In genomic region chr15:89429352-89430221, GRCm38 (mm10) we compare ENCODE assay signal across 8 mouse cellular contexts. TPM values are rescaled to one million over a fixed set of nuclear protein-coding genes. Genes with fewer than 3 reads are reported as not detected.
DNase-seq lines count a peak whose midpoint lies in the region; ATAC-seq and TF ChIP-seq lines count a peak whose summit lies in the region.

C730034F03Rik (plus strand) TSS chr15:89429589.
Gm44502 (minus strand) TSS chr15:89429696.
Chkb (minus strand) TSS chr15:89429908.

- TF ChIP-seq POLR2A in brain, embryonic 14.5 days (IDR thresholded peaks at IDR 0.05; ENCODE audit: borderline replicate concordance, extremely low read depth, insufficient read depth, insufficient read length, poor library complexity, severe bottlenecking) = peak; percentile 41; the same call in 1 of the 2 replicates
- no peak; the same call in none of the 2 replicates for TF ChIP-seq POLR2A in liver, adult 2 months (IDR thresholded peaks at IDR 0.05; ENCODE audit: extremely low read depth, insufficient read depth, low read length)
- TF ChIP-seq POLR2A in myocyte (IDR thresholded peaks at IDR 0.05; ENCODE audit: insufficient read length, low read depth) = peak; percentile 75

- H3ac ChIP-seq in C2C12 (ENCODE audit: control insufficient read depth, insufficient read length, low read depth) = peak within 1 kb of the TSS; percentile 90
- peak within 1 kb of the TSS; percentile 2 for H3ac ChIP-seq in myocyte (ENCODE audit: control insufficient read depth, insufficient read length)

- peaks cover 51% of the 10 kb centered on the region for H3K4me1 ChIP-seq in erythroblast, embryonic 14.5 days (ENCODE audit: control insufficient read depth)
- H3K4me1 ChIP-seq in heart, embryonic 11.5 days (ENCODE audit: control insufficient read depth, insufficient read depth, low read length) = peaks cover 19% of the 10 kb centered on the region
- peaks cover 17% of the 10 kb centered on the region for H3K4me1 ChIP-seq in kidney, embryonic 16.5 days (ENCODE audit: insufficient read depth, low read length)
- H3K4me1 ChIP-seq in liver, adult 2 months (ENCODE audit: control insufficient read depth, insufficient read depth, low read length) = peaks cover 16% of the 10 kb centered on the region

- peak; percentile 90 for ATAC-seq in heart, embryonic 11.5 days (replicated peaks; ENCODE audit: insufficient number of reproducible peaks, low FRiP score, low TSS enrichment)
- ATAC-seq in kidney, embryonic 16.5 days (ENCODE audit: low FRiP score, low TSS enrichment) = peak; percentile 94

- peak within 1 kb of the TSS; percentile 97 for H3K27ac ChIP-seq in heart, embryonic 11.5 days (ENCODE audit: low read depth, low read length)
- peak within 1 kb of the TSS; percentile 98 for H3K27ac ChIP-seq in kidney, embryonic 16.5 days (ENCODE audit: low read length)
- H3K27ac ChIP-seq in liver, adult 2 months (replicated peaks; ENCODE audit: insufficient read depth, low read depth, low read length) = peak within 1 kb of the TSS; percentile 96

- peak within 1 kb of the TSS; percentile 89 for H3K4me2 ChIP-seq in heart, embryonic 11.5 days
- H3K4me2 ChIP-seq in kidney, embryonic 16.5 days (replicated peaks; ENCODE audit: low read depth, low read length) = peak within 1 kb of the TSS; percentile 70
- peak within 1 kb of the TSS; percentile 99 for H3K4me2 ChIP-seq in myocyte (ENCODE audit: low read depth)

- H3K4me3 ChIP-seq in C2C12 (ENCODE audit: insufficient read depth, poor library complexity, severe bottlenecking) = peak within 1 kb of the TSS; percentile 98
- peak within 1 kb of the TSS; percentile 97 for H3K4me3 ChIP-seq in erythroblast, embryonic 14.5 days (replicated peaks)
- H3K4me3 ChIP-seq in heart, embryonic 11.5 days (ENCODE audit: low read depth, low read length) = peak within 1 kb of the TSS; percentile 83
- peak within 1 kb of the TSS; percentile 90 for H3K4me3 ChIP-seq in kidney, embryonic 16.5 days (ENCODE audit: low read length)
- peak within 1 kb of the TSS; percentile 83 for H3K4me3 ChIP-seq in liver, adult 2 months (ENCODE audit: insufficient read depth, low read depth, low read length)
- H3K4me3 ChIP-seq in myocyte = peak within 1 kb of the TSS; percentile 89

- under 1% methylated on average over 70 of the region's 70 CpGs for WGBS in heart, embryonic 11.5 days (ENCODE audit: insufficient replicate concordance)
- WGBS in kidney, embryonic 16.5 days = under 1% methylated on average over 69 of the region's 70 CpGs
- under 1% methylated on average over 70 of the region's 70 CpGs for WGBS in liver, adult 2 months

- peak within 1 kb of the TSS; percentile 92 for H3K9ac ChIP-seq in heart, embryonic 11.5 days (ENCODE audit: low read depth, low read length)
- H3K9ac ChIP-seq in kidney, embryonic 16.5 days (replicated peaks; ENCODE audit: low read length) = peak within 1 kb of the TSS; percentile 87
- H3K9ac ChIP-seq in liver, adult 2 months (ENCODE audit: low read depth, low read length) = peak within 1 kb of the TSS; percentile 86

- peak; percentile 98 for DNase-seq in brain, embryonic 14.5 days (ENCODE audit: low read depth)
- peak; percentile 98 for DNase-seq in liver, adult 2 months (ENCODE audit: extremely low read depth, low read depth, low spot score)
- peak; percentile 95 for DNase-seq in splenic B cell, adult 2 months (ENCODE audit: low read depth, low spot score)

- H3K9me3 ChIP-seq in erythroblast, embryonic 14.5 days (ENCODE audit: control insufficient read depth, low read length) = no peaks in the 10 kb centered on the region
- H3K9me3 ChIP-seq in heart, embryonic 11.5 days (replicated peaks; ENCODE audit: control insufficient read depth, low read length) = no peaks in the 10 kb centered on the region
- H3K9me3 ChIP-seq in kidney, embryonic 16.5 days (ENCODE audit: low read length) = no peaks in the 10 kb centered on the region

- no peaks in the 10 kb centered on the region for H3K27me3 ChIP-seq in C2C12 (ENCODE audit: control insufficient read depth, insufficient read depth, insufficient read length)
- H3K27me3 ChIP-seq in erythroblast, embryonic 14.5 days (ENCODE audit: control insufficient read depth) = no peaks in the 10 kb centered on the region
- no peaks in the 10 kb centered on the region for H3K27me3 ChIP-seq in heart, embryonic 11.5 days (ENCODE audit: control insufficient read depth, insufficient read depth, low read length)
- H3K27me3 ChIP-seq in kidney, embryonic 16.5 days (ENCODE audit: insufficient read depth, low read length) = no peaks in the 10 kb centered on the region
- H3K27me3 ChIP-seq in liver, adult 2 months (ENCODE audit: control insufficient read depth, insufficient read depth, low read length) = no peaks in the 10 kb centered on the region
- no peaks in the 10 kb centered on the region for H3K27me3 ChIP-seq in myocyte (ENCODE audit: control insufficient read depth, insufficient read depth, insufficient read length)
- H3K27me3 ChIP-seq in splenic B cell, adult 2 months (ENCODE audit: control insufficient read depth, insufficient read depth, low read length, poor library complexity, severe bottlenecking) = no peaks in the 10 kb centered on the region

- peaks cover 9% of the 10 kb centered on the region for H3K79me3 ChIP-seq in C2C12 (ENCODE audit: low read depth)

- H3K36me3 ChIP-seq in C2C12 (ENCODE audit: control insufficient read depth, insufficient read depth) = peaks cover 15% of the 10 kb centered on the region
- peaks cover 33% of the 10 kb centered on the region for H3K36me3 ChIP-seq in erythroblast, embryonic 14.5 days (ENCODE audit: control insufficient read depth)
- H3K36me3 ChIP-seq in heart, embryonic 11.5 days (ENCODE audit: control insufficient read depth, insufficient read depth, low read length) = 0 out of 2 replicates have a peak, but pooled peaks cover 7% of the 10 kb centered on the region
- H3K36me3 ChIP-seq in kidney, embryonic 16.5 days (ENCODE audit: insufficient read depth, low read length) = peaks cover 14% of the 10 kb centered on the region
- peaks cover 17% of the 10 kb centered on the region for H3K36me3 ChIP-seq in liver, adult 2 months (ENCODE audit: control insufficient read depth, insufficient read depth, low read length)
- peaks cover 9% of the 10 kb centered on the region for H3K36me3 ChIP-seq in myocyte (ENCODE audit: control insufficient read depth, insufficient read depth)
- H3K36me3 ChIP-seq in splenic B cell, adult 2 months (ENCODE audit: control insufficient read depth, insufficient read depth, low read length, poor library complexity, severe bottlenecking) = peaks cover 5% of the 10 kb centered on the region

- TF ChIP-seq CTCF in C2C12 (IDR thresholded peaks at IDR 0.05; ENCODE audit: control insufficient read depth, insufficient read depth, insufficient read length) = no peak
- no peak for TF ChIP-seq CTCF in brain, embryonic 14.5 days (IDR thresholded peaks at IDR 0.05; ENCODE audit: borderline replicate concordance, extremely low read depth, insufficient read depth, insufficient read length)
- no peak for TF ChIP-seq CTCF in liver, adult 2 months (IDR thresholded peaks at IDR 0.05; ENCODE audit: low read depth, low read length)

- H3K79me2 ChIP-seq in C2C12 (ENCODE audit: control insufficient read depth, insufficient read depth) (peaks cover 17% of the 10 kb centered on the region), myocyte (ENCODE audit: control insufficient read depth, insufficient read depth) (peaks cover 12% of the 10 kb centered on the region)
- H3K79me2 ChIP-seq in liver, adult 2 months (ENCODE audit: control insufficient read depth, insufficient read depth, low read length) = no peaks in the 10 kb centered on the region

TF ChIP-seq in C2C12, 6 proteins besides CTCF, POLR2A, EP300 and RAD21 (continues in another document):
- TF ChIP-seq FOSL1 (IDR thresholded peaks at IDR 0.05; ENCODE audit: insufficient read depth, low read length, poor library complexity, severe bottlenecking) (no peak), MAX (IDR thresholded peaks at IDR 0.05) (peak; percentile 72), MYOD1 (IDR thresholded peaks at IDR 0.05; ENCODE audit: control insufficient read depth, insufficient read length, low read depth) (peak; percentile 46), USF1 (IDR thresholded peaks at IDR 0.05; ENCODE audit: low read depth) (peak; percentile 40)

TF ChIP-seq in myocyte, 11 proteins besides CTCF, POLR2A, EP300 and RAD21 (continues in another document):
- no peak for TF ChIP-seq SRF (IDR thresholded peaks at IDR 0.05; ENCODE audit: control insufficient read depth, insufficient read length, low read depth)
- peak; percentile 2 for TF ChIP-seq USF1 (IDR thresholded peaks at IDR 0.05; ENCODE audit: low read depth)
- TF ChIP-seq MAX (IDR thresholded peaks at IDR 0.05; ENCODE audit: low read depth) = no peak
- TF ChIP-seq TCF12 (IDR thresholded peaks at IDR 0.05; ENCODE audit: insufficient read depth, poor library complexity, severe bottlenecking) = no peak
- no peak for TF ChIP-seq E2F4 (IDR thresholded peaks at IDR 0.05; ENCODE audit: insufficient read depth)

RNA-seq across cellular contexts. Expression of gene C730034F03Rik, which starts in this region (rescaled TPM):
- 0.33 TPM for polyA plus RNA-seq in C2C12 (2012; fragmentation: generic; extraction: Trizol)
- polyA plus RNA-seq in brain, embryonic 14.5 days (2012; rRNA removed) = 2.5 and 3.1 TPM in 2 replicates
- 0.03 and 0.05 TPM in 2 replicates for polyA plus RNA-seq in erythroblast, embryonic 14.5 days (2012)
- polyA plus RNA-seq in heart, embryonic 11.5 days (2014; fragmentation: Nextera tagmentation; extraction: Ambion mirVana) = 1.7 and 2.4 TPM in 2 replicates
- polyA plus RNA-seq in kidney, embryonic 16.5 days (2015; fragmentation: Nextera tagmentation; extraction: Ambion mirVana) = 2.8 and 5.0 TPM in 2 replicates
- total RNA-seq in liver, adult 2 months (2014; rRNA removed) = 1.1 and 1.6 TPM in 2 replicates
- polyA plus RNA-seq in liver, adult 2 months (2012; rRNA removed) = 0.50 and 0.83 TPM in 2 replicates
- 0.80 TPM for polyA plus RNA-seq in myocyte (2012; fragmentation: generic; extraction: Trizol)

RNA-seq across cellular contexts. Expression of gene Gm44502, which starts in this region (rescaled TPM):
- polyA plus RNA-seq in C2C12 (2012; fragmentation: generic; extraction: Trizol) (0.06 TPM), myocyte (2012; fragmentation: generic; extraction: Trizol) (0.11 TPM)
- polyA plus RNA-seq in brain, embryonic 14.5 days (2012; rRNA removed) = 0.34 and 1.3 TPM in 2 replicates
- polyA plus RNA-seq in erythroblast, embryonic 14.5 days (2012) = 0.08 and 0.15 TPM in 2 replicates
- polyA plus RNA-seq in heart, embryonic 11.5 days (2014; fragmentation: Nextera tagmentation; extraction: Ambion mirVana) = 0.86 TPM in 1 of 2 replicates, not detected in the other
- polyA plus RNA-seq in kidney, embryonic 16.5 days (2015; fragmentation: Nextera tagmentation; extraction: Ambion mirVana) = 0.33 TPM in 1 of 2 replicates, not detected in the other
- total RNA-seq in liver, adult 2 months (2014; rRNA removed) = not detected in 2 replicates
- 0.30 and 1.5 TPM in 2 replicates for polyA plus RNA-seq in liver, adult 2 months (2012; rRNA removed)

RNA-seq across cellular contexts. Expression of gene Chkb, which starts in this region (rescaled TPM):
- 47.1 TPM for polyA plus RNA-seq in C2C12 (2012; fragmentation: generic; extraction: Trizol)
- polyA plus RNA-seq in brain, embryonic 14.5 days (2012; rRNA removed) = 79.4 and 82.4 TPM in 2 replicates
- 19.2 and 20.4 TPM in 2 replicates for polyA plus RNA-seq in erythroblast, embryonic 14.5 days (2012)
- 67.6 and 68.1 TPM in 2 replicates for polyA plus RNA-seq in heart, embryonic 11.5 days (2014; fragmentation: Nextera tagmentation; extraction: Ambion mirVana)
- 57.6 and 64.3 TPM in 2 replicates for polyA plus RNA-seq in kidney, embryonic 16.5 days (2015; fragmentation: Nextera tagmentation; extraction: Ambion mirVana)
- 25.4 and 25.9 TPM in 2 replicates for total RNA-seq in liver, adult 2 months (2014; rRNA removed)
- 42.0 and 47.2 TPM in 2 replicates for polyA plus RNA-seq in liver, adult 2 months (2012; rRNA removed)
- polyA plus RNA-seq in myocyte (2012; fragmentation: generic; extraction: Trizol) = 35.6 TPM

Comparison
In these comparisons a context has a peak if more than half of its experiments do, and no peak if none do; other contexts are left out.
1. Peak in every context shown above with its lines: DNase-seq, ATAC-seq, H3K4me3 ChIP-seq and H3K27ac ChIP-seq.